Mouse (Mus musculus): ENCODE measurements around the gene Zfand3. TPM values are rescaled to one million over a fixed set of nuclear protein-coding genes. Genes with fewer than 3 reads are reported as not detected.

The Zfand3 gene
- polyA plus RNA-seq, 2 experiments = 9.6 to 19.2 TPM

- Histone ChIP-seq H3K36me3 (replicated peaks; ENCODE audit: control insufficient read depth, insufficient read depth, low read depth) (no peaks in the 10 kb centered on the region), H3K4me2 (ENCODE audit: low read depth) (no peak overlapping the region), H3K27me3 (ENCODE audit: control insufficient read depth, insufficient read depth, low read length) (no peaks in the 10 kb centered on the region), H3K4me3 (ENCODE audit: insufficient read depth in 1 of 2, low read depth in 2 of 2, low read length in 2 of 2) (no peak overlapping the region), H3K9ac (replicated peaks) (no peak overlapping the region), H3K9me3 (ENCODE audit: control insufficient read depth, low read length) (no peaks in the 10 kb centered on the region), H3K27ac (no peak overlapping the region), H3K4me1 (replicated peaks; ENCODE audit: control insufficient read depth in 2 of 2, insufficient read depth in 2 of 2, low read length in 1 of 2) (no peaks in the 10 kb centered on the region)
- no peak for DNase-seq (ENCODE audit: low read depth in 3 of 3, low spot score in 3 of 3)
- ATAC-seq (ENCODE audit: insufficient read depth) = no peak
- TF ChIP-seq CTCF (IDR thresholded peaks at IDR 0.05; ENCODE audit: low read depth) (no peak), EP300 (IDR thresholded peaks at IDR 0.05; ENCODE audit: low read depth) (no peak)
- 80% methylated on average over 12 of the region's 12 CpGs for WGBS (ENCODE audit: insufficient replicate concordance)
Measured at GRCm38 (mm10) chr17:30222837-30223236, 218.3 kb downstream of the Zfand3 start.

DNA sequence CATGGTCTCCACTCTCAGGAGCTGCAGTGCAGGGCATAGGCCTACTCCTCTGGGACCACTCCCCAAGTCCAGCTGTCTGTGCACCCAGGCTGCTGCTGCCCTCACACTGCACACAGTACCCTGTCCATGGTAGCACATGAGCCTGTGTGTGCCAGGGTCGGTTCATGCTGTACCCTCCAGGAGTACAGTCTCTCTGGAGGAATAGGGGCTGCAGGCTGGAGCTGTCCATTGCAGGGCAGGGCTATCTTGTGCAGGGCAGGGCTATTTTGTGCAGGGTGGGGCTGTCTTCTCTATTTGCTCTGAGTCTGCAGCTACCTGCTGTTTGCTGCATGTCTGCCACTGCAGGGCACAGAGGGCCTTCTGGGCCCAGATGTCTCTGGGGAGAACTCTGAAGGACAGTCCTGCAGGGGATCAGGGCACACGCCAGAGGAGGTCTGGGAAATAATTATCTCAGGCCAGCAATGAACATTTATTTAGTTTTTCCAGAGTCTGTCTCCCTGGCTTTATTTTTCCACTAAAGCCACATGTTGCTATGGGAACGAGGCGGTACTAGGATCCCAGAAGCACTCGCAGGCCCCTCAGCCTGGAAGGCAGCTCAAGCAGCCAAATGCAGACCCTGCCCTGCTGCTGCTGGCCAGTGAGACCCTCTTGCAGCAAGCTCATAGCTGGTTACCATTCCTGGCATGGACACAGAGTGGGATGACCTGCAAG is 220.7 kb downstream of the Zfand3 start:
- ATAC-seq (ENCODE audit: insufficient read depth) = no peak
- Histone ChIP-seq H3K27me3 (ENCODE audit: control insufficient read depth, insufficient read depth, low read length) (no peaks in the 10 kb centered on the region), H3K36me3 (replicated peaks; ENCODE audit: control insufficient read depth, insufficient read depth, low read depth) (no peaks in the 10 kb centered on the region), H3K9me3 (ENCODE audit: control insufficient read depth, low read length) (no peaks in the 10 kb centered on the region), H3K27ac (no peak overlapping the region), H3K9ac (replicated peaks) (no peak overlapping the region), H3K4me2 (ENCODE audit: low read depth) (no peak overlapping the region), H3K4me1 (replicated peaks; ENCODE audit: control insufficient read depth in 2 of 2, insufficient read depth in 2 of 2, low read length in 1 of 2) (no peaks in the 10 kb centered on the region), H3K4me3 (ENCODE audit: insufficient read depth in 1 of 2, low read depth in 2 of 2, low read length in 2 of 2) (no peak overlapping the region)
- 61% methylated on average over 5 of the region's 5 CpGs for WGBS (ENCODE audit: insufficient replicate concordance)
- no peak for DNase-seq (ENCODE audit: low read depth in 3 of 3, low spot score in 3 of 3)
- TF ChIP-seq CTCF (IDR thresholded peaks at IDR 0.05; ENCODE audit: low read depth) = no peak
- no peak for TF ChIP-seq EP300 (IDR thresholded peaks at IDR 0.05; ENCODE audit: low read depth)

DNA sequence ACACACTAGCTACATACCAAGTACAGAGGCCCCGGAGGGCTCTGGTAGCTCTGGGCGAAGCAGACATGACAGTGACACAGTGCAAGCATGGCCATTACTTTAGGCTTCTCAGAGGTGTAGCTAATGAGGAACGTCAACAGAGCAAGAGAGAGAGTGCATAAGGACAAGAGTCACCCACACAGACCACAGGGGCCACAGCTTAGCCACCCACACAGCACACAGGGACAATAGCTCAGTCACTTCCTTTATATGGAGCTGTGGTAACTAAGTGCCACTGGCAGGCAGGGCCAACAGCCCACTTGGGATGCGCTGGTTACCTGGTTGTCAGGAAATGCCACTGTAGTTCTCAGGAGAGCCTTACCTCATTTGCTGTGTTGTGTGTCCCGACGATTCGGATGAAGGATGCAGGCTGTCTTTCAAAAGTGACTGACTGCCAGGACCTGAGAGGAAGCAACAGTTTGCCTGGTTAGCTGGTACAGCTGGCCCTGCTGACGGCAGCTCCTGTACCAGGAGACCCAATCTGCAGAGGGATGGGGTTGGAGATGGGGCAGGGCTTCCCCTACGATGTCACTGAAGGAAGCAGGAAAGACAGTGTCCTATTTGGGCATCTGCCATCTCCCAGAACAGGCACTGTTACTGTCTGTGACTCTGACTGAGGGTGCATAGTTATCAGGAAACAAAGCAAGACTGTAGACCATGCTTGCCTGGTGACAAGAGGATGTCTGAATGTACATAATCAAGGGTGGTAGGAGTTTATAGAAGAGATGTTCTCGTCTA is 224.1 kb downstream of the Zfand3 start:
- WGBS (ENCODE audit: insufficient replicate concordance) = 71% methylated on average over 10 of the region's 10 CpGs
- ATAC-seq (ENCODE audit: insufficient read depth) (no peak), DNase-seq (ENCODE audit: low read depth in 3 of 3, low spot score in 3 of 3) (no peak)
- no peaks in the 10 kb centered on the region for H3K9me3 ChIP-seq (ENCODE audit: control insufficient read depth, low read length)
- H3K4me3 ChIP-seq (ENCODE audit: insufficient read depth in 1 of 2, low read depth in 2 of 2, low read length in 2 of 2) = no peak overlapping the region
- no peak for TF ChIP-seq EP300 (IDR thresholded peaks at IDR 0.05; ENCODE audit: low read depth)
- no peak for TF ChIP-seq CTCF (IDR thresholded peaks at IDR 0.05; ENCODE audit: low read depth)
- H3K27ac ChIP-seq = no peak overlapping the region
- no peaks in the 10 kb centered on the region for H3K4me1 ChIP-seq (replicated peaks; ENCODE audit: control insufficient read depth in 2 of 2, insufficient read depth in 2 of 2, low read length in 1 of 2)
- no peaks in the 10 kb centered on the region for H3K27me3 ChIP-seq (ENCODE audit: control insufficient read depth, insufficient read depth, low read length)
- H3K36me3 ChIP-seq (replicated peaks; ENCODE audit: control insufficient read depth, insufficient read depth, low read depth) = no peaks in the 10 kb centered on the region
- H3K4me2 ChIP-seq (ENCODE audit: low read depth) = no peak overlapping the region
- no peak overlapping the region for H3K9ac ChIP-seq (replicated peaks)

DNA sequence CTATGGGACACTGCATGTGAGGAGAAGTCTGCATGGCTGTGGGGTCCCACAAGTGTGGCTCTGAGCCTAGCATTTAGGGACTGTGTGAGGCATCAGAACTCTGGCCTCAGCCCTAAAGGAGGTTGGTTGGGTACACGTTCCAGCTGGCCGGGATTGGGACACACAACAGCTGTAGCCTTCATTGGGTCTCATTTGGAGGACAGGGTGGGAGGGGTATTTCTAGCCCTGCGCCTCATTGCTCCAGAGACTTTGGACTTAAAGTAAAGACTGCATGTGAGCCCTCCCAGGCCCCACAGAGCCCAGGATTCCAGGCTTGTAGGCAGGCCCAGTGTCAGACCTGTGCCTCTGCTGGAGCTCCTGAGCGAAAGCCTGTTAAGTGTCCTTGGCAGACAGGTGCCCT is 225.9 kb downstream of the Zfand3 start:
- H3K27me3 ChIP-seq (ENCODE audit: control insufficient read depth, insufficient read depth, low read length) = no peaks in the 10 kb centered on the region
- ATAC-seq (ENCODE audit: insufficient read depth) (no peak), DNase-seq (ENCODE audit: low read depth in 3 of 3, low spot score in 3 of 3) (no peak)
- no peaks in the 10 kb centered on the region for H3K4me1 ChIP-seq (replicated peaks; ENCODE audit: control insufficient read depth in 2 of 2, insufficient read depth in 2 of 2, low read length in 1 of 2)
- H3K27ac ChIP-seq = no peak overlapping the region
- TF ChIP-seq EP300 (IDR thresholded peaks at IDR 0.05; ENCODE audit: low read depth) = no peak
- TF ChIP-seq CTCF (IDR thresholded peaks at IDR 0.05; ENCODE audit: low read depth) = no peak
- H3K9me3 ChIP-seq (ENCODE audit: control insufficient read depth, low read length) = no peaks in the 10 kb centered on the region
- no peak overlapping the region for H3K4me2 ChIP-seq (ENCODE audit: low read depth)
- no peak overlapping the region for H3K9ac ChIP-seq (replicated peaks)
- H3K4me3 ChIP-seq (ENCODE audit: insufficient read depth in 1 of 2, low read depth in 2 of 2, low read length in 2 of 2) = no peak overlapping the region
- 79% methylated on average over 4 of the region's 4 CpGs for WGBS (ENCODE audit: insufficient replicate concordance)
- H3K36me3 ChIP-seq (replicated peaks; ENCODE audit: control insufficient read depth, insufficient read depth, low read depth) = no peaks in the 10 kb centered on the region

- Histone ChIP-seq H3K9me3 (ENCODE audit: control insufficient read depth, low read length) (no peaks in the 10 kb centered on the region), H3K27me3 (ENCODE audit: control insufficient read depth, insufficient read depth, low read length) (no peaks in the 10 kb centered on the region), H3K4me1 (replicated peaks; ENCODE audit: control insufficient read depth in 2 of 2, insufficient read depth in 2 of 2, low read length in 1 of 2) (no peaks in the 10 kb centered on the region), H3K4me3 (ENCODE audit: insufficient read depth in 1 of 2, low read depth in 2 of 2, low read length in 2 of 2) (no peak overlapping the region), H3K9ac (replicated peaks) (no peak overlapping the region), H3K36me3 (replicated peaks; ENCODE audit: control insufficient read depth, insufficient read depth, low read depth) (no peaks in the 10 kb centered on the region), H3K4me2 (ENCODE audit: low read depth) (no peak overlapping the region), H3K27ac (no peak overlapping the region)
- 55% methylated on average over 1 of the region's 1 CpGs for WGBS (ENCODE audit: insufficient replicate concordance)
- DNase-seq (ENCODE audit: low read depth in 3 of 3, low spot score in 3 of 3) (no peak), ATAC-seq (ENCODE audit: insufficient read depth) (no peak)
- TF ChIP-seq EP300 (IDR thresholded peaks at IDR 0.05; ENCODE audit: low read depth) (no peak), CTCF (IDR thresholded peaks at IDR 0.05; ENCODE audit: low read depth) (no peak)
Measured at GRCm38 (mm10) chr17:30231483-30231882, 226.9 kb downstream of the Zfand3 start.

Data from liver, embryonic 14.5 days (tissue).